Mouse (Mus musculus) embryo, embryonic 9.5 days (tissue): ENCODE measurements around the gene Lrrc14b.

Experiments used
- DNase-seq: peaks from one replicate; pipeline ENCODE4 v3.0.0-alpha.2; 2017; ENCODE audit errors: extremely low spot score

Gene Lrrc14b

DNA sequence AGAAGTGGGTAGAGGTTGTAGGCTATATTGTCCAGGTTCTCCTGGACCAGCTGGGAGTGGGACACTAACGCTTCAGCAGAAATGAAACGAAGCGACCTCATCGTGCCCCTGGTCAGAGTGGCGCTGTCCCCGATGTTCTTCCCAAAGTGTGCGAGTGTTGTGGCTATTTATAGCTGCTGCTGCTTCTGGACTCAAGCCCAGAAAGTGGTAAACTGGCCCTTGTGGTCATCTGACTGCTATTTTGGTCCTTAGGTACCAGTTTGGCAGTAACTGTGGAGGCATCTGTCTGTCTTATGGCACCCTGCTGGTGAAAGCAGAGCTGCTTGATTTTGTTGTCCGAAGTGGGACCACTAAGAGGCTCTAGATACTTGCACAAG lies at the start of gene Lrrc14b:
Gene Lrrc14b (minus strand): TSS at position 147 of the 377 bp plus-strand sequence.
- no peak for DNase-seq

DNA sequence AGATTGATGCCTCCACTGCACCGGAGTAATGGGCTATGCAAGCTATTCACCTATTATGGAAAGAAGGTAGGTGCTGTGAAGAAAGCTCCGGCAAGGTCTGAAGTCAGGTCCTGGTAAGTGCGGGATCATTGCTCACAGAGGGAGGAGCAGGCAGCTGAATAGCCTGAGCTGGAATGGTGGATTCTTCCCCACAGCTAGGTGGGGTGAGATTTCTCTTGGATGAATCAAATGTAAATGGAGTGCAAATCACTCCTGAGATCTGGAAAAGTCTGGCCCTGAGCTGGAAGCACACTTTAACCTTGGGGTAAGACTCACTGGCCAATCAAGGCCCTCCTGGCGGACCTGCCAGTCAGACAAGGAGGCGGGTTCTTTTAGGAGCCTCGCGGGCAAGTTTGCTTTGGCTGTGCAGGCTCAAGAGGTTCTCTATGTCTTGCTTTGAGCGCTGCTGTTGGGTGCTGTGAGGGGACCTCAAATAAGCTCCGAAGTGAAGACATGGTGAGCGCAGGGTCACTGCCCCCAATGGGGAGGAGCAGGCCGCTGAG lies 35.6 kb upstream of the Lrrc14b start, which contains the start of gene Ftl1-ps1:
Gene Ftl1-ps1 (plus strand): TSS at position 397 of the 542 bp plus-strand sequence.
- peak; percentile 23 for DNase-seq

DNA sequence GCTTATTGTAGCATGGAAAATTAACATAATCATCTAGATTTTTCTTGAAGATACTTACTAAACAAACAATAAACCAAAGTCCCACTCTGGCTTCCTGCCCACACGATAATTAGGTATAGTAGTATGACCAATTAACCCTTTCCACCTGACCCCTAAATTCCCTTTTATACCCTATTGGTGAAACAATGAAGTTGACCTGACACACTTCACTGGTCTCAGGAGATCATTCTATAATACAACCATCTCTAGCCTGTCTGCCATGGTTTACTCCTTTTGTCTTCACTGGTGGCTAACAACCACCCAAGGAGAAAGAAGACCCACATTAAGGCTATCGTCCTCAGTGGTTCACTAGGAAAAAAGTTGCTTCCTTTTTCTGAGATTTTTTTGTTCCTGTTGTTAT lies 27.4 kb upstream of the Lrrc14b start:
- DNase-seq = no peak

DNA sequence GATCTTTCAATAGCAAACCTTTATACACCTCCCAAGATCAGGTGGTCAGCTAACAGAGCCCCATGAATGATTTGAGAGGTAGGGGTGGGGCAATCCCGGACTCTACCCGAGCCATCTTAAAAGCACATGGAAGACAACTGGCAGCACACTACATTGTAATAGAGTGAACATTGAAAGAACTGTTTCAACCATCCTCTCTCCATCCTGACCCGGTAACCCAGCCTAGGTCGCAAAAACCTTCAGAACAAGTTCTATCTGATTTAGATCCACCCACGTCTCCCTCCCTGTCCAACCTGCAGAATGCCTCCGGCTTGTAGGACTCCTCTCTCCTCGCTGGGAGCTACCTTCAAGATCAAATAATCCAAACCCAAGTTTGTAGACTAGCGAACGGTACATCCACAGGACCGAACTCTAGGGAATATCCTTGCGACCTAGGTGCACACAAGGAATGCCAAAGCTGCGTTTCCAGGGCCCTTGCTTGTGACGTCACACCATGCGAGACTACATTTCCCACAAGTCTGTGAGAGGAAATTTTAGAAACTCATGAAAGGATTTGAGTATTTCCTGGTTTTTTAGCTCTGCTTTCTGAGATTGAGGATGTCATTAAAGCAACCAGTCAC lies 26.7 kb upstream of the Lrrc14b start, which contains the start of gene Zfp72:
Gene Zfp72 (minus strand): TSS at position 466 of the 620 bp plus-strand sequence.
- peak; percentile 67 for DNase-seq

DNA sequence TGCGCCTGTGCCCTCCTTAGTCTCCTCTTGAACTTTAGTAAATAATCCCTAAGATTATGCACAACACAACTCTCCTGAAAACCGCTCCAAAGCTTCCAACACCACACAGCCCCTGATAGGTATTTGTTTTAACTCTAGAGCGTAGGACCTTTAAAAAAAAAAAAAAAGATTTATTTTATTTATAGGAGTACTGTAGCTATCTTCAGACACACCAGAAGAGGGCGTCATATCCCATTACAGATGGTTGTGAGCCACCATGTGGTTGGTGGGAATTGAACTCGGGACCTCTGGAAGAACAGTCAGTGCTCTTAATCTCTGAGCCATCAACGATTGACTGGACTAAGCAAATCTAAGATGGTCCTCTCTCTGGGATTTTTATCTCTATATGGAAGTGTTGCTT lies 25.9 kb upstream of the Lrrc14b start:
- DNase-seq = no peak

DNA sequence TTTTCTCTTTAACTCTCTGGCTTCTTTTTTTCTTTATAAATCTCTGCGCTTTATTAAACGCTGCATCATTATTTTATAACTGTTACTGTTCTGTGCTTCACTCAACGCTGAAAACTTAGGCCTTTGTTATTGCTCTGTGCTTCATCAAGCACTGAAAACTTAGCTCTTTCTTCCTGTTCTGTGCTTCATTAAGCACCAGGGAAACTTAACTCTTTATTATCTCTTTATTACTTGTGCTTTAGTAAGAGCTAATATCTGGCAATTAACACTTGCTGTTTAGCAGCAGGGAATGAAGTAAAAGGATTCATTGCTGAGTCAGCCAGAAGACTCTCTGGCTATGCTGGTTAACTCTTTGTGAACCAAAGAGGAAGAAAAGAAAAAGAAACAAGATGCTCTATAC lies 18.5 kb upstream of the Lrrc14b start:
- DNase-seq = no peak

DNA sequence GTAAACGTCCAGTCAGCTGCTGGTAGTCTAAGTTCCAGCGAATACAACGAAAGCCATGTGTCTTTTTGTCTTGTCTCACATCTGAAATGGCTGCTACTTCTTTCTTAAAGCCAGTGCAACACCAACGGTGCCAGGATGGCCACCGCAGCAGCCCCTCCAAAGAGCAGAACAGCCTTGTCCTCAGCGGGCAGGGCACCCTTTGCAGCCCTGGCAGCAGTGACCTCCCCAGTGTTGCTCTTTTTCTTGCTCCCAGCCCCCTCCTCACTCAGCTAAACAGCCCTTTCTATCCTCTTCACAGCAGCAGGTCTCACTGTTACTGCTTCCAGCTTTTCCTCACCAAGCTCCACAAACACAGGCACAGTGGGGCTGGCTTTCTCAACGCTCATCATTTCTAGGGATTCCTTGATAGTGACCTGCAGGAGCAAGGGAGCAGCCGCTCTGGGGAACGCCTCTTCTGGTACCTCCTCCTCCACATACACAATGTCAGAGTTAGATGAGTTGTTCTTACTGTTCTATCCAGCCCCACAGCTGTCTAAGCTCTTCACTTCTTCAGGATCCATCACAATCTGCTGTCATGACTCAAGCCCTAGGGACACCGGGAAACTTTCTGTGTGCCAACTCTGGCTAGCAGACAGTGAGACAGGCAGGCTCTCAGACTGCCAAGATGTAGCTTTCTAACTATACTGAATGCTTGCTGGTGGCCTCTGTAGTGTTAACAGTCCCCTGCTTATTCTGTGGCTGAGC lies 17.9 kb upstream of the Lrrc14b start:
- DNase-seq = no peak

DNA sequence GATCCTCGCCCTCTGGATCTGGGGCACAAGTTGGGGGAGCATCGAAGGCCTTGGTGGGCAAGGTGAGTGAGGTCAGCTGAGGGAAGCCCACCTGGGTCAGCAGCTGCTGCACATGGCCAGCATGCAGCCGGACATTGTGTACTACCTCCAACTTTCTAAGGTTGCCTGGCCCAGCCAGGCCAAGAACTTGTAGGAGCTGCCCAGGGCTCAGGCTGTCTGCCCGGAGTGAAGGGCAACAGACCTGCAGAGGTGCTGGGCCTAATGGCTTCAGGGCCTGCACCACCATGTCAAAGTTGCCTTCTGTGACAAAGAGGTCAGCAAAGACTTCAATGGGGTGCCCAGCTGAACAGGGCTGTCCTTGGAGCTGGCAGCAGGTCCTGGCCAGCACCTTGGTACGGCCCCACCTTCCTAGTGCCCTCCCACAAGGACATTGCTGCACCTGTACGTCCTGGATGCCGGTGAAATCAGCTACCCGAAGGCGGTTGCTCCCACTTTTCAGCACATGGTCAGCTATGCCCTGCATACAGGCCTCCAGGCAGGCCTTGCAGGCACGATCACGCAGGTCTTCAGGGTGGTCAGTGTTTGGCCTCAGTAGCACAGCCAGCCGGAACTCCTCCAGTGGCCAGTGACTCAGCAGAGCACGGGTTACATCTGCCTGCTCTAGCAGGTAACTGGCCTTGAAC lies 488 bp downstream of the Lrrc14b start:
- DNase-seq = no peak

DNA sequence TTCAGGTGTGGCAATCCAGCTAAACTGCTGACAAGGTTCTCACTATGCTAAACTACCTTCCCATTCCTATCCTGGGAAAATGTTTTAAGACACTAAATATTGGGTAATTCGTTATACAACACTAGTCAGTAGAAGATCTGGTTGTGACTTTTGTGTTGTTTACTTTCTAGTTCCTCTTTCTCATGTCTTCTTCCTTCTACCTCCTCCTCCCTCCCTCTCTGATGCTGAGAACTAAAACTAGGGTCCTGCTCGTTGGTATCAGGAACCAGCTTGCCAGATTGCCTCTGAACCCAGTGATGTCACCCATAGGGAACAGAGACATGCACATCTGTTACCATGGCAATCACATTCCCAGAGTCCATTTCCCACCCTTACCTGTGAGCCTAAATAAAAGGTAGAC lies 1.6 kb downstream of the Lrrc14b start:
- no peak for DNase-seq

DNA sequence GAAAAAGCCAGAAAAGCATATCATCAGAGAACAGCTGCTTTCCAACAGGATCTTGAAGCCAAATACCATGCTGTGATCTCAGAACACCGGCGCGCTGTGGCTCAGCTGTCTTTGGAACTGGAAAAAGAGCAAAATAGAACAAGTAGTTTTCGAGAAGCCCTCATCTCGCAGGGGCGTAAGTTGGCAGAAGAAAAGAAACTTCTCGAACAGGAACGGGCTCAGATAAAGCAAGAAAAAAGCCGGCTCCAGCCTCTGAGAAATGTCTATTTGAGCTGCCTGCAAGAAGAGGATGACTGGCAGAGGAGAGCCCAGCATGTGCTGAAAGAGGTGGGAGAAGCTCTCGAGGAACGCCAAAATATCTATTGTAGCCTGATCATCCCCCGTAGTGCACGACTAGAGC lies 7.3 kb downstream of the Lrrc14b start:
- no peak for DNase-seq

DNA sequence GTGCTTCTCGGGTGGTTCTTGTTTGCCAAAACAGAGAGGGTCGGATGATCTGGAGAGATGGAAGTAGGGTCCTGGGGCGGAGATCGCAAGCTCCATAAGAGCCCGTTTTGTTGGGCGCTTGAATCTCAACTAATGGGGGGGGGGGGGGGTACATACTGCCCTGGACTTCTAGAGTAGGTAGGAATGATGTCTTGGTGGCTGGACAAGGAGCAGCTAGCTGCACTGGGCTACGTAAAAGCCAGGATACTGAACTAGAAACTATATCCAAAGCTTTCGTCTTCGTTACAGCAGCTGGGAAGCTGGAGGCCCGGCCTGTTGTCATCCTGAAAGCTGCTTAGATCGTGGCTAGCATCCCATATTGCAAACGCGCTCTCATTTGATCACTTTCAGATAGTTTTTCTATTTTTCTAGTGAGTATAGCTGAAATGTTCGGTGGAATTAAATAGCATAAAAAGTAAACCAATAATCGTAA lies 13.3 kb downstream of the Lrrc14b start:
- no peak for DNase-seq

DNA sequence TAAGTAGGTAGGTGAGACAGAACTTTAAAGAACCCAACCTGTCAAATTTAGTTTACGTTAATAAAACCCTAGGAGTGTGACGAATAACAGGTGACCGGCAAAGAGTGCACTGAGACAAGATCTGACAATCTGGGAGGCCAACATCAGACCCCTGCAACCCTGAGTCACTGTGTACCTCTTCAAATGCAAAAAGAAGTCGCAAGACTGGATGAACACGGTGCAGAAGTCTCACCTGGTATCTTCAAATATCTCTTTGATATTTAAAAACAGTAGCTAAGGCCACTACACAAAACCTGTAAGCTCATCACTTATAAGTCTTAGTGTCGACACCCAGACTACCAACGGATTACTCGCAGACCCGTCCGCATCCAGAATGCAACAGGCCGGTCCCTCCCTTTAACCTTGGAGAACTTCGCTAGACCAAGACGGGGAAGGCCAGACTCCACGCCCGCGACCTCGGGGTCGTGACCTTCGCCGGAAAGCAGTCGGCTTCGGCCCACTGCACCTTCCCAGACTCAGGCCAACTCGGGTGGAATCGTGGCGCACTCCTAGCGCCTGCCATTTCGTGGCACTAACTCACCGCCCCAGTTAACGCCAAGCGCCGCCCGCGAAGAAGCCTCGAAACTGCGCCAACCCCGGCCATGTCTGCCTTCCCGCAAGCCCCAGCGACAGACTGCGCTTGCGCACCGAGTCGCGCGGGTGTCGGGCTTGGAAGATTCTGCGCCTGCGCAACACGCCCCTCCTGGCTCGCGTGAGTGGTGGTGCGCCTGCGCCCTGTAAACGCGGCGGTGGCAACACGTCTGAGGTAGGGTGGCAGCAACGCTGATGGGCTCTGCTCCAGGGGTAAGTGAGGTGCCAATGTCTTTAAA lies 14.0 kb downstream of the Lrrc14b start, which contains the start of the genes Sdha and Ccdc127:
Gene Sdha (minus strand): TSS at position 715 of the 869 bp plus-strand sequence.
Gene Ccdc127 (plus strand): TSS at position 744 of the 869 bp plus-strand sequence.
- peak; percentile 96 for DNase-seq

DNA sequence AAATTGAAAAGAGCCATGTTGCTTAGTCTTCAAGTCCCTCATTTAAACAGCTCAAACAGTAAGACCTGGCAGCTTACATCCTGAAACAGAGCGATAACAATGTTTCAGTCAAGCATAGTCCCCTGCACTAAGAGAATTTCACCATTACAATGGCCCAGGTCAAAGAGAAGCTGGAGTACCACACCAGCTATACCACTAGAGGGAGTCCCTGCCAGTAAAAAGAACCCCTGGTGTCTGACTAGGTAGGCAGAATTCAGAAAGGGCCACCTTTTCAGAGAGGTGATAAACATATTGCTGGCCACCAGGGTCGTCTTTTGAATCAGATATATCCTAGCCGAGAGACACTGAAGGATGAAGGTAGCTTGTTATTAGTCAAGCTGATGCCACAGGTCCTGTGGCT lies 22.8 kb downstream of the Lrrc14b start:
- peak; percentile 32 for DNase-seq

DNA sequence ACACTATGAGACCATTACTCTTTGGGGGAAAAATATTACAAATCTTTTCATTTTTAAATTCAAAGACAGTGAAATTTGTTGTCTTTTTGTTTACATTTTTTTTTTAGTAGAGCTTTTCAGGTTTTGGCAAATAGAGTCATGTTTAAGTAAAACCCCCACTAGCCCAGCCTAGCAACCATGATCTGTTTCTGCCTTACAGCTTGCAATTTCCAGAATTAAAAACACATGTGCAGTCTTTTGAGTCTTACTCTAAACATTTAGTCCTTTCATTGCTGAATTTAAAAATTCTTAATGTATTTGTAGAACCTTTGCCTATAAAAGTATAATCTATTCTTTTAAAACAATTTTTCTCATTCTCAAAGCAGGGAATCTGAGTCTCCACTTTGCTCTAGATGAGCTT lies 34.5 kb downstream of the Lrrc14b start:
- no peak for DNase-seq

DNA sequence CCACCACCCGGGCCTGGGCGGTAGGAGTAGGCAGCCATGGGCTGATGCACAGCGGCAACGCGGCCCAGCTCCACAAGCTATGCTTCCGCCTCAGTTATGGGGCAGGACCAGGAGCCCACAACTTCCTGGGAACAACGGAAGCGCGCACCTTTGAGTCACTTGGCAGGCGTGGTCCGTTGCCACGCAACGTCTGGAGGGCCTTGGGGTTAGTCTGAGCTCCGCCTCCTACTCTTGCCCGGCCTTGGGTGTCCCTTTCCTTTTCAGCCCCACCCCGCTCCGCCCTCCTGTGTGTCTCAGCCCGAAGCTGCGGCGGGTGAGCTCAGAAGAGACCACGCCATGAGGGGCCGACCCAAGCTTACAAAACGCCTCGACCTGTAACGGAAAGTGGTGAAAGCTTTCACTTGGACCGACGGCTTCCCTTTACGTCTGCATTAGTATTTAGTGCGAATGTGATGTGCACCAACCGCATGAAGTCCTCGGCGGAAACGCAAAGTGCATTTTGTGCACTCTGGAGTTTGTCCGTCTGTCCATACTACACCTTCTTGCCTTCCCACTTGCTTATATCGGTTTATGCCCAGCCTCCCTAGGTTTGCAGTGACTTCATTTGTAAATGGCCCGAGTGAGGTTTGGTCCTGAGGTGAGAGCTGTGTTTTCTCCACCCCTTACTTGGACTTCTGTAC lies 46.5 kb downstream of the Lrrc14b start, which contains the start of gene Pdcd6:
Gene Pdcd6 (minus strand): TSS at position 411 of the 680 bp plus-strand sequence.
- peak; percentile 91 for DNase-seq

DNA sequence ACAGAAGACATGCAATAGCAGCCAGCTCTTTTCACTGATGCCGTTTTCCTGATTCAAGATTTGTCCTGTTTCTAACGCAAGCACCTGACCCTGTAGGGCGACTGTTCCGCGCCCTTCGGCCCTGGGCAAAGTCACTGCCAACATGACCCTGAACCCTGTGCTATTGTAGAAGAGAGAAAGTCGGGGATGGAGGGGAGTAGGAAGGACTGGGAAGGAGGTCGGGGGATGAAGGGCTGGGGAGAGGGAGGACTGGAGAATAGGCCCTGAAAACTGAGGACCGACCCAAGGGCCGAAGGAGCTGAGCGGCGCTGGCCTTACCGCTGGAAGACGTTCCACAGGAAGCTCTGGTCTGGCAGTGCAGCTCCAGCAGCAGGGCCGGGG lies 47.0 kb downstream of the Lrrc14b start:
- no peak for DNase-seq

DNA sequence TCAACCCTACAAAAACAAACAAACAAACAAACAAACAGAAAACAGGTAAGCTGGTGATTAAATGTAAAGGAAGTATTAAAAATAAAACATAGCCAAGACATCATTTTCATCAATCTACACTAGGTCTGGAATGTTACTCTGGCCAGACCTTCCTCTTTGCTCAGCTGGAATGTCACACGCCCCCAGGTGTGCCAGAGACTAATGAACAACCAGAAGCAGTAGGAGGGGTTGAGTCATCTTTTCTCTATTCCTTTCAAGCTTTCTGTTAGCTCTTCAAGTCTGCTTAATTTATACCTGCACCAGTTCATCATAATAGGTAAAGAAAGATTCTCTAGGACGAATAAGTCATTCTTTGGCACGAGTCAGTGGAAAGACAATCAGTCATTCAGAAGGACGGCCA lies 47.4 kb downstream of the Lrrc14b start:
- no peak for DNase-seq

DNA sequence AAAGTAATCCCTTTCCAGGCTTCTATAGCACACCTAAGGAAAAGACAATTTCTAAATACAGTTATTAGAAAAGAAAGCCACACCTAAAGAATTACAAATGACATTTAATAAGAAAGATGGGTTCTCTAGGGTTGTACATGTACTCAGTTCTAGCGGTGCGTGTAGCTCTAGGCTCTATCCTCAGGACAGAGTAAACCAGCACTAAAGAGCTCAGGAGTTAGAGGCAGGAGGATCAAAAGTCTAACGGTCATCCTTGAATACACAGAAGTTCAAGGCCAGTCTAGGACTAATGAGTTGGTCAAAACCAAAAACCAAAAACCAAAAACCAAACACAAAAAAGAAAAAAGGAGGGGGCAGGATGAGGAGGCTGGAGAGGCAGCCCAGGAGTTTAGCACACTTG lies 49.2 kb downstream of the Lrrc14b start:
- no peak for DNase-seq
